Comparison of ENCODE assay signal across 19 mouse cellular contexts in genomic region chr3:144668039-144668438, GRCm38 (mm10). TPM values are rescaled to one million over a fixed set of nuclear protein-coding genes. Genes with fewer than 3 reads are reported as not detected.
DNase-seq lines count a peak whose midpoint lies in the region; ATAC-seq and TF ChIP-seq lines count a peak whose summit lies in the region.
"Had no signal": no experiment of that assay in that cellular context is flagged by ENCODE, and none has a peak within 500 bp of the region (broad histone marks: within the 10 kb centered on the region; RNA-seq: fewer than 3 reads in every experiment).

No protein-coding gene starts in this region.

- H3K9me3 ChIP-seq in intestine, embryonic 14.5 days (ENCODE audit: control insufficient read depth, low read length) = no peaks in the 10 kb centered on the region
- 0 out of 2 replicates have a peak, but pooled peaks cover 2% of the 10 kb centered on the region for H3K9me3 ChIP-seq in intestine, embryonic 16.5 days (ENCODE audit: control insufficient read depth, low read length)
- H3K9me3 ChIP-seq in MEL (replicated peaks; ENCODE audit: insufficient read depth, low read length) = no peaks in the 10 kb centered on the region
- no peaks in the 10 kb centered on the region for H3K9me3 ChIP-seq in liver, embryonic 14.5 days (ENCODE audit: control insufficient read depth, low read length)
- no peaks in the 10 kb centered on the region for H3K9me3 ChIP-seq in midbrain, embryonic 10.5 days (replicated peaks)
- H3K9me3 ChIP-seq: embryonic facial prominence, embryonic 10.5 days; forebrain, embryonic 15.5 days; heart, embryonic 15.5 days; hindbrain, embryonic 13.5 days had no signal

- TF ChIP-seq POLR2A in MEL (IDR thresholded peaks at IDR 0.05; ENCODE audit: control insufficient read depth in 1 of 2, insufficient read depth in 1 of 2, low read depth in 1 of 2, low read length in 2 of 2, poor library complexity in 1 of 2) = no peak

- TF ChIP-seq EP300 in MEL (IDR thresholded peaks at IDR 0.05; ENCODE audit: low read depth in 1 of 2, low read length in 2 of 2) = no peak
- no peak for TF ChIP-seq EP300 in liver, embryonic 14.5 days (IDR thresholded peaks at IDR 0.05; ENCODE audit: low read depth)

- no peak for ATAC-seq in intestine, embryonic 14.5 days (replicated peaks; ENCODE audit: low FRiP score, low TSS enrichment, low read depth)
- no peak for ATAC-seq in intestine, embryonic 16.5 days
- ATAC-seq in liver, embryonic 14.5 days (ENCODE audit: insufficient read depth) = no peak
- ATAC-seq: forebrain, embryonic 15.5 days had no signal

- no peak overlapping the region for H3K4me3 ChIP-seq in intestine, embryonic 14.5 days (ENCODE audit: low read depth, low read length)
- H3K4me3 ChIP-seq in intestine, embryonic 16.5 days (ENCODE audit: low read length) = no peak overlapping the region
- no peak overlapping the region for H3K4me3 ChIP-seq in MEL (ENCODE audit: control insufficient read depth in 1 of 2, insufficient read depth in 1 of 2, low read depth in 2 of 2, low read length in 2 of 2)
- no peak overlapping the region for H3K4me3 ChIP-seq in liver, embryonic 14.5 days (ENCODE audit: insufficient read depth in 1 of 2, low read depth in 2 of 2, low read length in 2 of 2)
- no peak overlapping the region for H3K4me3 ChIP-seq in midbrain, embryonic 10.5 days
- H3K4me3 ChIP-seq: embryonic facial prominence, embryonic 10.5 days; forebrain, embryonic 15.5 days; heart, embryonic 15.5 days; hindbrain, embryonic 13.5 days had no signal

- H3K4me1 ChIP-seq in intestine, embryonic 14.5 days (replicated peaks; ENCODE audit: control insufficient read depth, insufficient read depth, low read length) = peaks cover 5% of the 10 kb centered on the region
- peaks cover 8% of the 10 kb centered on the region for H3K4me1 ChIP-seq in intestine, embryonic 16.5 days (ENCODE audit: control insufficient read depth, insufficient read depth, low read length)
- peaks cover 18 to 29% of the 10 kb centered on the region in 2 experiments for H3K4me1 ChIP-seq in MEL (ENCODE audit: control insufficient read depth in 1 of 2, insufficient read depth in 2 of 2, low read length in 2 of 2)
- H3K4me1 ChIP-seq in liver, embryonic 14.5 days (replicated peaks; ENCODE audit: control insufficient read depth in 2 of 2, insufficient read depth in 2 of 2, low read length in 1 of 2) = peaks cover 61 to 70% of the 10 kb centered on the region in 2 experiments
- H3K4me1 ChIP-seq in midbrain, embryonic 10.5 days = peaks cover 24% of the 10 kb centered on the region
- H3K4me1 ChIP-seq: forebrain, embryonic 15.5 days had no signal

- H3K4me2 ChIP-seq in intestine, embryonic 14.5 days (ENCODE audit: low read length) = no peak overlapping the region
- no peak overlapping the region for H3K4me2 ChIP-seq in intestine, embryonic 16.5 days (ENCODE audit: low read depth, low read length)
- no peak overlapping the region for H3K4me2 ChIP-seq in liver, embryonic 14.5 days (ENCODE audit: low read depth)
- H3K4me2 ChIP-seq: forebrain, embryonic 15.5 days; heart, embryonic 11.5 days; heart, embryonic 15.5 days; hindbrain, embryonic 13.5 days had no signal

- TF ChIP-seq CTCF in MEL (IDR thresholded peaks at IDR 0.05 in 2 of 3, conservative IDR thresholded peaks at IDR 0.05 in 1 of 3; ENCODE audit: control insufficient read depth in 1 of 3, insufficient read depth in 1 of 3, low read depth in 2 of 3, low read length in 3 of 3, poor library complexity in 1 of 3, severe bottlenecking in 1 of 3) = no peak
- no peak for TF ChIP-seq CTCF in liver, embryonic 14.5 days (IDR thresholded peaks at IDR 0.05; ENCODE audit: low read depth)

- TF ChIP-seq RAD21 in MEL (IDR thresholded peaks at IDR 0.05; ENCODE audit: low read depth, low read length) = no peak

- no peak overlapping the region for H3K27ac ChIP-seq in intestine, embryonic 14.5 days (ENCODE audit: low read depth)
- H3K27ac ChIP-seq in intestine, embryonic 16.5 days (ENCODE audit: low read length) = no peak overlapping the region
- no peak overlapping the region for H3K27ac ChIP-seq in MEL (ENCODE audit: control insufficient read depth, low read depth, low read length)
- H3K27ac ChIP-seq in liver, embryonic 14.5 days = peak overlapping the region; percentile 99
- H3K27ac ChIP-seq in midbrain, embryonic 10.5 days (replicated peaks) = no peak overlapping the region
- H3K27ac ChIP-seq: embryonic facial prominence, embryonic 10.5 days; forebrain, embryonic 15.5 days; heart, embryonic 15.5 days; hindbrain, embryonic 13.5 days; hindbrain, postnatal 0 days had no signal

- no peaks in the 10 kb centered on the region for H3K36me3 ChIP-seq in intestine, embryonic 14.5 days (ENCODE audit: control insufficient read depth, insufficient read depth, low read length)
- no peaks in the 10 kb centered on the region for H3K36me3 ChIP-seq in intestine, embryonic 16.5 days (ENCODE audit: control insufficient read depth, insufficient read depth, low read length)
- H3K36me3 ChIP-seq in MEL (ENCODE audit: control insufficient read depth in 1 of 2, insufficient read depth in 2 of 2, low read length in 2 of 2) = peaks cover 0 to 28% of the 10 kb centered on the region in 2 experiments; a peak in 2 of 4 replicates
- no peaks in the 10 kb centered on the region for H3K36me3 ChIP-seq in liver, embryonic 14.5 days (replicated peaks; ENCODE audit: control insufficient read depth, insufficient read depth, low read depth)
- no peaks in the 10 kb centered on the region for H3K36me3 ChIP-seq in midbrain, embryonic 10.5 days
- H3K36me3 ChIP-seq: embryonic facial prominence, embryonic 10.5 days; forebrain, embryonic 15.5 days; heart, embryonic 15.5 days; hindbrain, embryonic 13.5 days had no signal

- 90% methylated on average over 9 of the region's 9 CpGs for WGBS in intestine, embryonic 14.5 days
- WGBS in intestine, embryonic 16.5 days = 89% methylated on average over 9 of the region's 9 CpGs
- WGBS in liver, embryonic 14.5 days (ENCODE audit: insufficient replicate concordance) = 76% methylated on average over 9 of the region's 9 CpGs
- WGBS in midbrain, embryonic 10.5 days = 91% methylated on average over 9 of the region's 9 CpGs

- H3K79me2 ChIP-seq in MEL (ENCODE audit: control insufficient read depth, insufficient read depth, low read length, poor library complexity) = no peaks in the 10 kb centered on the region

- DNase-seq in intestine, embryonic 14.5 days (ENCODE audit: low spot score) = peak; percentile 32
- peak; percentile 18 for DNase-seq in MEL (ENCODE audit: low read depth, low spot score)
- DNase-seq in liver, embryonic 14.5 days (ENCODE audit: low read depth in 3 of 3, low spot score in 3 of 3) = peak in 1 of 3 experiments; percentile 86
- no peak for DNase-seq in ovary, adult 18-20 months (ENCODE audit: low spot score)
- no peak for DNase-seq in midbrain, embryonic 10.5 days (ENCODE audit: low spot score)
- DNase-seq: adrenal gland, postnatal 10 days; cerebellum, adult 18-20 months; cerebellum, postnatal 10 days; gastrocnemius, postnatal 36 days; heart, adult 18-20 months; heart, postnatal 14 days had no signal

- no peak overlapping the region for H3K9ac ChIP-seq in intestine, embryonic 14.5 days (ENCODE audit: low read length)
- H3K9ac ChIP-seq in intestine, embryonic 16.5 days (ENCODE audit: low read depth, low read length) = no peak overlapping the region
- H3K9ac ChIP-seq in MEL (ENCODE audit: control insufficient read depth, low read depth, low read length, poor library complexity, severe bottlenecking) = no peak overlapping the region
- H3K9ac ChIP-seq in liver, embryonic 14.5 days (replicated peaks) = no peak overlapping the region; the same call in 1 of the 2 replicates
- H3K9ac ChIP-seq: forebrain, embryonic 15.5 days; heart, embryonic 15.5 days; hindbrain, embryonic 13.5 days had no signal

- H3K27me3 ChIP-seq in intestine, embryonic 14.5 days (replicated peaks; ENCODE audit: control insufficient read depth, insufficient read depth, low read length) = no peaks in the 10 kb centered on the region
- no peaks in the 10 kb centered on the region for H3K27me3 ChIP-seq in intestine, embryonic 16.5 days (replicated peaks; ENCODE audit: control insufficient read depth, insufficient read depth, low read length)
- H3K27me3 ChIP-seq in MEL (ENCODE audit: control insufficient read depth in 1 of 2, insufficient read depth in 2 of 2, low read length in 2 of 2) = no peaks in the 10 kb centered on the region
- no peaks in the 10 kb centered on the region for H3K27me3 ChIP-seq in liver, embryonic 14.5 days (ENCODE audit: control insufficient read depth, insufficient read depth, low read length)
- peaks cover 9% of the 10 kb centered on the region; the same call in 1 of the 2 replicates for H3K27me3 ChIP-seq in midbrain, embryonic 10.5 days (ENCODE audit: low read depth, poor library complexity, severe bottlenecking)
- H3K27me3 ChIP-seq: CH12.LX; forebrain, embryonic 15.5 days; heart, embryonic 15.5 days; hindbrain, embryonic 13.5 days had no signal

TF ChIP-seq in MEL, 35 proteins besides CTCF, POLR2A, EP300 and RAD21:
- TF ChIP-seq ETS1 (IDR thresholded peaks at IDR 0.05; ENCODE audit: low read depth, low read length) = no peak
- TF ChIP-seq HCFC1 (IDR thresholded peaks at IDR 0.05; ENCODE audit: low read depth, low read length) = no peak
- no peak for TF ChIP-seq NELFE (IDR thresholded peaks at IDR 0.05; ENCODE audit: low read depth, low read length)
- no peak for TF ChIP-seq CHD2 (IDR thresholded peaks at IDR 0.05; ENCODE audit: low read length)

RNA-seq across cellular contexts. Expression of gene Sh3glb1, which starts 52.1 kb away (rescaled TPM):
- polyA plus RNA-seq in intestine, embryonic 14.5 days (2014; fragmentation: Nextera tagmentation; extraction: Ambion mirVana) = 93.4 and 95.3 TPM in 2 replicates
- polyA plus RNA-seq in intestine, embryonic 16.5 days (2015; fragmentation: Nextera tagmentation; extraction: Ambion mirVana) = 77.9 and 89.1 TPM in 2 replicates
- 33.9 and 39.6 TPM in 2 replicates for total RNA-seq in MEL (2012; rRNA removed)
- 10 to 100 TPM; 61.9 to 89.2 TPM for polyA plus RNA-seq in MEL (2012; ENCODE audit: insufficient read depth in 1 of 2, insufficient read length in 2 of 2, low read depth in 1 of 2, low replicate concordance in 2 of 2, missing spikeins in 1 of 2)
- polyA plus RNA-seq in liver, embryonic 14.5 days (2012; rRNA removed) = 7.8 and 11.7 TPM in 2 replicates
- 74.4 and 80.3 TPM in 2 replicates for polyA plus RNA-seq in liver, embryonic 14.5 days (2014; fragmentation: Nextera tagmentation; extraction: Ambion mirVana)
- polyA plus RNA-seq in midbrain, embryonic 10.5 days (2016; fragmentation: Nextera tagmentation; extraction: Ambion mirVana) = 65.2 and 71.0 TPM in 2 replicates

Comparison
In these comparisons a context has a peak if more than half of its experiments do, and no peak if none do; other contexts are left out.
1. DNase-seq: peak in intestine, embryonic 14.5 days (single experiment) and MEL (single experiment); none in ovary, adult 18-20 months (single experiment) and midbrain, embryonic 10.5 days (single experiment).